Mouse (Mus musculus): ENCODE measurements around the gene H2-DMb1.

GRCm38 (mm10) chr17:34185526-34185925, 32.7 kb downstream of the H2-DMb1 start:
- TF ChIP-seq POLR2A (IDR thresholded peaks at IDR 0.05; ENCODE audit: borderline replicate concordance, extremely low read depth, low read depth, low read length) (no peak), CTCF (IDR thresholded peaks at IDR 0.05; ENCODE audit: insufficient read depth, low read length) (no peak)
